Mouse (Mus musculus) retina, postnatal 7 days (tissue): ENCODE data around the gene Gemin5.

ENCODE experiments used
- DNase-seq: peaks from one replicate; pipeline ENCODE4 v3.0.0-alpha.2; 2012; ENCODE audit warnings: low read depth, low spot score

The Gemin5 gene

GRCm38 (mm10) chr11:58171459-58172091 is 3.2 kb upstream of the Gemin5 start, which contains the start of gene Mrpl22:
Mrpl22 (plus strand) TSS chr11:58171661.
- DNase-seq: peak; percentile 91

- no peak for DNase-seq
These were observed 1.3 kb upstream of the Gemin5 start for GRCm38 (mm10) chr11:58169666-58170065.

- DNase-seq: no peak
These were observed 545 bp downstream of the Gemin5 start for GRCm38 (mm10) chr11:58167822-58168166.

GRCm38 (mm10) chr11:58165072-58165471 is 3.3 kb downstream of the Gemin5 start:
- no peak for DNase-seq

- DNase-seq: no peak
These were observed 11.5 kb downstream of the Gemin5 start for GRCm38 (mm10) chr11:58156871-58157270.

GRCm38 (mm10) chr11:58155458-58155857 is 12.9 kb downstream of the Gemin5 start:
- no peak for DNase-seq

DNA sequence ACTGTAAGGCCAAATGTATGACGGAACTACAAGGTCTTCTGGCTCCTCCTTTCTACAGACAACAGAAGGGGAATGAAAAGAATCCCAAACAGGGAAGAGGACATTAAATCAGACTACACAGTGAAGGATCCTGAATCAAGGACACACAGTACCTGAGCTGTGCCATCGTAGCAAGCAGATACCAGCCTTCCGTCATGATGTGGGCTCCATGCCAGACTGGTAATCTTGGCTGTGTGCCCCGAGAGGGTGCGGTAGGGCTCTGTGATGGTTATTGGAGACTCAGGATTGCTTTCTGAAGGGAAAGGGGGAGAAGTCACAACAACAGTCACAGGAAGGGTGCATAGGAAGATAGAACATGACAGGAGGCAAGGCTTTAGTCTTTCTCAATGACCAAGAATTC is 22.1 kb downstream of the Gemin5 start:
- DNase-seq: no peak

DNA sequence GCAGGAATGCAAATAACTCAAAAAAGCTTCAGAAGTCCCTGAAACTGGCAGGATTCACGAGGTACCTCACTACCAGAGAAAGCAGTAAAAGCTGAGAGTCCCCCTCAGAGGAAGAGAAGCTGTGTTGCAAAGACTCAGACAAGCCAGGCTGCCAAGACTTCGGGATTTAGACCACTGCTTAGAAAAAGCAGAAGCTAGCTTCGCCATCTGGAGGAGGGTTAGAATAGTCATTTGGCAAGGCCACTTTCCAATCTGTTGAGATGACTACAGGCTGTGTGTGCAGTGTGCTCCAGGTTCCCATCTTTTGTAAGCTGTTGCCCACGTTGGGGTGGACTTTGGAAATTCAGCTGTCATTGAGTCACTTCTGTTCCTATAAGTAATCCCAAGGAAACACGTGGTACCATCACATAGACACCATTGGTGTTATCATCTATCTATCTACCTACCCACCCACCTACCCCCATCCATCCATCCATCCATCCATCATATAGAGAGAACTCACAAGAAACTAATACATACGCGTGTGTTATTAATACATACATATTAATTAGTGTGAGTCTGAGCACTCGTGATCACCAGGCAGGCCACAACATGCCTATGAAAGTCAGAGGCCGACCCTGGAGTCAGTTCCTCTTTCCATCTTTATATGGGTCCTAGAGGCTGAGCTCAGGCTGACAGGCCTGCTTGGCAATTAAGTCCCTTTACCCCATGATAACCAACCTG is 24.5 kb downstream of the Gemin5 start:
- DNase-seq: no peak

DNA sequence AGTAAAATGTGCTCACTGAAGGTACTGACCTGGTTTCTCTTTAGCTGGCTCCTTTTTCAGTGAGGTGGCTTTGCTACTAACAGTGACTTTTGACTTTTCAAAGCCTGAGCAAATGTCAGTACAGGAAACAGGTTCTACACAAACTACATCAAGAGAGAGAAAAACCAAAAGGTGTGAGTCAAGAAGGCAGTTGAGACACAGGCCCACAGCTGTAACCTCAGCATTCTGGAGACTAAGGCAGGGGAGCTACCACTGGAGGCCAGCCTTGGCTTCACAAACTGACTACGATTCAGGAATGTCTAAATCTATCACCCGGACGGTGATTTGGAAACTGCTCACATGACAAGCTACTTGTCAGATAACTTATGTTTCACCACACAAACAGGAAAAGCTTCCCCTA is 28.9 kb downstream of the Gemin5 start:
- no peak for DNase-seq

GRCm38 (mm10) chr11:58138821-58139220 is 29.5 kb downstream of the Gemin5 start:
- no peak for DNase-seq

DNA sequence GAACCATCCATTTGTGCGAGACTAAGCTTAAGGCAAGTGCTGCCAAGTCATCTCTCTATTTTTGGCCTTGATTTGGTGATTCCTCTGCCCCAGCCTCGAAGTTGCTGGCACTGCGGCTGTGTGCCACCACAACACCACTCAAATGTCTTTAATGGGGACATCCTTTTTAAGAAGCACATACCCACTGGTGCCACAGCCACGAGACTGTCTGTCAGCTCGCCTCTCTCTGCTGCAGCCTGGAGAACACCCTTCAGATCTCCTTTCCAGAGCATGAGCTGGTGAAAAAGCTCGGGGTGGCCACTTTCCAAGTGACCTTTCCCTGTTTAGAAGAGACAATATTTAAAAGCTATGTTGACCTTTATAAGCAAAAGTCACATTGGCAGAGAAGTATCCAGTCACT is 31.7 kb downstream of the Gemin5 start:
- no peak for DNase-seq

DNA sequence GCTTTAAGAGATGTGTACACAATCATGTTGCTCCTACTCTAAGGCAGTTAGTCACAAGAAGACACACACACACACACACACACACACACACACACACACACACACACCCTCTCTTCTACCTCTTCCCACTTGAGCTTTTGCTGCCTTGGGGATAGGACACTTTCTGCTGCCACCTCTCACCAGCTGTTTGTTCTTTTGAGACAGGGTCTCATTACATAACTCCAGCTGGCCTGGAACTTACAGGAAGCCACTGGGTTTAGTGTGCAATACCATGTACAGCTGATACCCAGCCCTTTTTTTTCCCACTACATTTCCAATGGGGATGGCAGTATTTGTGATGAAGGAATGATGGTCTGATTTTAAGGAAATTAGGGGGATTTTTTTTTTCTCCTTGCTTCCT is 33.0 kb downstream of the Gemin5 start:
- DNase-seq: no peak

- no peak for DNase-seq
These were observed 33.5 kb downstream of the Gemin5 start for GRCm38 (mm10) chr11:58134869-58135268.

DNA sequence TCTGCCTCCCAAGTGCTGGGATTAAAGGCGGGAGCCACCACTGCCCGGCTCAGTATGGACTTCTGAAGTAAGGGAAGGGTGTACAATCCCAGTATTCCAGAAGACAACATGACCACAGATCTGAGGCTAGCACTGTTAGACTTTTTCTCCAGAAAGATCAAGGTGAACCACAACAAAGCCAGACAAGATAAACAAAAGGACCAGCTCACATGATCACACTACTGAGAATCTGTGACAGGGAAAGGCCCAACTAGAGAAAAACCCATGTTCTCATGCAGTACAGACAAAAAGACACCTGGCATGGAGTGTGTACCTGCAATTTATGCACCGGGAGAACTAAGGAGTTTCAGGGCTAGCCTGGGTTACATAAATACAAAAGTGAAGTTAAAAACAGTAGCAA is 36.3 kb downstream of the Gemin5 start:
- no peak for DNase-seq

DNA sequence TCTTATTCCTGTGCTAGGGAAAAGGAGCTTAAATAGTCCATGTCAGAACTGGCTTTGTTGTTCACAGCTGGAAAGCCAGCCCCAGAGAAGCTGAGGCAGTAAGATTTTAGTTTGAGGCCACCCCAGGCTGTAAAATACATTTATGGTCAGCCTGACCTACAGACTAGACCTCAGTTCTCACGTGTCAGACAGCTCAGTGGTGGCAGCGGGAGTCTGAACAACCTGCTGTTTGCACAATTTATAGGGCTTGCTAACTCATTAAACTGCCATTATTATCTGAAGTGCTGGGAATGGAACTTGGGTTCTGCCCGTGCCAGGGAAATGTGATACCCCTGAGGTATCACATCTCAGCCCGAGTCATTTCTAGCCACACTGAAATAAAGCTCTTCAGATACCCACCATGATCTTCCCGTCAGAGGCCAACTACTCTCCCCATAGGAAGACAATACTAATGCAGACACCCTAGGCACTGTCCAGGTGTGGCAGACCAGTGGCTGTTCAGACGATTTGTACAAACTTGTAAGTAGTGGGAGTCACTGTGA is 39.0 kb downstream of the Gemin5 start:
- no peak for DNase-seq

DNA sequence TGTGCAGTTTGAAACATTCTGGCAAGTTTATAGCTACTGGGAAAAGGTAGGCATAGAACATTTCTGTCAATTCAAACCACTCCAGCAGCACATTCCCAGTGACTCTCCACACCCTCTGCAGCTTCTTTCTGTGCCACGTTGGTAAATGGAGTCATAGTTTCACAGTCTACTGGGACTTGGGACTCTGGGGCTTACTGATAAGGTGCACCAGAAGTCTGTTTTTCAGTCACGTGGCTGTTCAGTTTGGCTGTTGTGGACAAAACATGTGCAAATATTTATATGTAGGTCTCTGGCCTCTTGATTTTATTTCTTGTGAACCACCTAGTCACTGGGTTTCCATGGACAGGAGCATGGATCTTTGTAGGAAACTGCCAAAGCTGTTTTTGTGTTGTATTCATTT is 40.8 kb downstream of the Gemin5 start:
- no peak for DNase-seq

DNA sequence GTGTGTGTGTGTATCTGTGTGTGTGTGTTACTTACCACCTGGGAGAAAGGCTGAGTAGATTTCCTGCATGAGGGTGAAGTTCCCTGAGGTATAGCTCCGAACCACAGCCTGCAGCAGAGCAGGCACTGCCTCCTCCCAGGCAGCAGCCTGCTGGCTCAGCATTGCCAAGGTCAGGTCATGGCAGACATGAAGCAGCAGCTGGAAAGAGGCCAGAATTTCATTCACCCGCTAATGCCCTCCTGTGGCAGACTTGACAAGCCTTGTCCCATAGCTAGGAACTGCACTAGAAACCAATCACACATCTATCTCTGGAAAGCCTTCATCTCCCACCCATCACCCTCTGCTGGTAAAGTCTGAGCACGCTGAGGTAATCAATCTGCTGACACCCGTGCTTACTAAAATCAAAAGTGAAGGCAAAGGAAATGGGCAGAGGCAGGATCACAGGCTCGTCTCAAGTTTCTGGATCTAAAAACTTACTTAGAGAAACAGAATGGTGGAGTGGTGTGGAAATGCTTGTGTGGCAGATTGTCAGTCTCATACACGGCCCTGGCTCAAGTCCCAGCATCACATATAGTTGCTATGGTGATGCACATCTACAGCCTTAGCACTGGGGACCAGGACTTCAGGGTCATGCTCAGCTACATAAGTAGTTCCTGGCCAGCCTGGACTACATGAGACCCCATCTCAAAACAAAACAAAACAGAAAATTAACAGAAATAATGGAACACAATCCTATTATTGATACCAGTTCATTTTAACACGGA is 41.8 kb downstream of the Gemin5 start:
- peak; percentile 49 for DNase-seq

DNA sequence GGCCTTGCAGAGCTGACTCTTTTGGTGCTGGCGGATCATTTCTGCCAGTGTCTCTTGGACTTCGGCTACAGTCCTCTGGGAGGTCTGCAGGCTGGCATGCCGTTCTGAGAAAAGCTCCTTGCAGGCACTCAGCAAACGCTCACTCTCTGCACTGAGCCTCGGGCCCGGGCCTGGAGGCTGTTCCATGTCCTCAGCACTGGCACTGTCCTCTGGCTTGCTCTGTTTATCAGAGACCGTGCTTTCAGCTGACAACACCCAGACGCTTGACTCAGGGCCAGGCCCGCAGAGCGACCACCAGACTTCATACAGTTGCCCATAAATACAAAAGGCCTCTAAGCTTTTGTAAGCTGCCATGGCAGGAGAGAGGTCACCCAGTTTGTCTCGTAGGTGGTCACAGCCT is 43.3 kb downstream of the Gemin5 start:
- no peak for DNase-seq

DNA sequence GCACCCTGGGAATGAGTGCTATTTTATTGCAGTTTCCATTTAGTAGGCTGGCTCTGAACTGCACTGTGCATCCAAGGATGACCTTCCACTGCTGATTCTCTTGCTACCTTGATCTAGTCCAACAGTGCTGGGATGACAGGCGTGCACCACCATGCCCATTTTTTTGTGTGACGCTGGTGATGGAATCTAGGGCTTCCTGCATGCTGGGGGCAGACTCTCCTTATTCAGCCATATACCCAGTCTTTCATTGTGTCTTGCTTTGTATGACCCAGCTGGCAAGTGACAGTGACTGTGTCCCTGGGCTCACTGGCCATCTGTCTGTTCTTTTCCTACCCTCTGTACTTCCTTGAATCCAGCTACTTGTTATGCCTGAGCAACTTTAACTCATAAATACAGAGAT is 44.6 kb downstream of the Gemin5 start:
- no peak for DNase-seq

DNA sequence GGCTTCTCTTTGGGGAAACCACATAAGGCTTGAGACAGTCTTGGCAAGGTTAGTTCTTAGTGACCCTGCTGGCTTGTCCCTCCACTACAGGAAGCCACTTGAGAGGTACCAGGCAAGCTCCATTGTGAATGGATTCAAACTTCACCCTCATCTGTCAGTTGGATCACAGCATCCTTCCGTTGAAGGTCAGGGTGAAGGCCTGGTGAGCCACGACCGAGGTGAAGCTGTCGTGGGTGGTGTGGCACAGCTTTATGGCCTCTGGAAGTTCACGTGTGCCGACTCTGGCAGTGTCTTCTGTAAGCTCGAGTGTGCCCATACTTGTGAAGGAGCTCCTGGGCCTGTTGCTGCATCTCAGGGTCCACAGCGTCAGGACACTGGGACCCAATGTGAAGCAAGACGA is 47.0 kb downstream of the Gemin5 start:
- no peak for DNase-seq

DNA sequence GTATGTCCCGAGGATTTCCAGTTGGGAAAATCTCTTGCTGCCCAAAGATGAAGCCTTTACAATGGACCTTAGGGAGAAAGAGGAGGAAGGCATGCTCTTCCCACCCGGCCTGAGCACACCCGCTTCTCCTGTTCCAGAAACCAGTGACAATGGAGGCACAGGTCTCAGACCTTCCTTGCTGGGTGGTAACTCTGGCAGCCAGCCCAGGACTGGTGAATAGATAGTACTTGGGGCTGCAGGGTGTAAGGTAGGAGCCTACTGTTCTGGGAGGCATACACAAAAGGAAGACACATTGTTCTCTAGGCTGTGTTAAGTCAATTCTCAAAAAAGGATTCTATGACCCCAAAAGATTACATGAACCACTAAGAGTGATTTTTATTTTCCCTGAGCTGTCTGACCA is 47.7 kb downstream of the Gemin5 start:
- DNase-seq: no peak

DNA sequence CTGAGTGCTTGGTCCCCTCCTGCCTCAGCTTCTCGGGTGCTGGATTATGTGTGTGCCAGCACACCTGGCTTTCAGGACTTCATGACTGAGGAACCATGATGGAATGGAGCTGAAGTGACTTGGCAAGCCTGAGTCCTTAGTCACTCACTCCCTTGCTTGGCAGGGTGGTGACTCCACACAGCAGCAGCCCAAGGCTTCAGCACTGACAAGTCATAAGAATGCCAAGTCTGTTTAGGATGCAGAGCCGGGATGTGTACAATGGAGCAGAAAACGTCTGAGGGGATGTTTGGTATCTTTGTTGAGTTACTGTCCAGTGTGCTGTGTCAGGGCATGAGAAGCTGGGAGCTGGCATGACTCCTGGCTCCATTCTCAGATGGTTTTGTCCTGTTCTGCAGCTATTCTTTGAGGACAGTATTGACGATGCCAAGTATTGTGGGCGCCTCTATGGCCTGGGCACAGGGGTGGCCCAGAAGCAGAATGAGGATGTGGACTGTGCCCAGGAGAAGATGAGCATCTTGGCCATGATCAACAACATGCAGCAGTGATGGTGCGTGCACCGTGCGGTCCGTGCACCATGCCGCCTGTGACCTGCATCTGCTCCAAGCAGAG is 51.2 kb downstream of the Gemin5 start:
- no peak for DNase-seq
